Mouse (Mus musculus) CD4-positive, CD25-positive, alpha-beta regulatory T cell, adult 2 months (primary cell): ENCODE results near the gene Ppp1r9a.
"Not testable (repeated sequence)": the region's sequence is repeated elsewhere in the genome, so short reads cannot be mapped to it uniquely, and the experiment has no call there.

Source experiments
- DNase-seq: peaks from one replicate; pipeline ENCODE4 v3.0.0-alpha.2; 2012; ENCODE audit warnings: low read depth, low spot score

Gene Ppp1r9a

DNA sequence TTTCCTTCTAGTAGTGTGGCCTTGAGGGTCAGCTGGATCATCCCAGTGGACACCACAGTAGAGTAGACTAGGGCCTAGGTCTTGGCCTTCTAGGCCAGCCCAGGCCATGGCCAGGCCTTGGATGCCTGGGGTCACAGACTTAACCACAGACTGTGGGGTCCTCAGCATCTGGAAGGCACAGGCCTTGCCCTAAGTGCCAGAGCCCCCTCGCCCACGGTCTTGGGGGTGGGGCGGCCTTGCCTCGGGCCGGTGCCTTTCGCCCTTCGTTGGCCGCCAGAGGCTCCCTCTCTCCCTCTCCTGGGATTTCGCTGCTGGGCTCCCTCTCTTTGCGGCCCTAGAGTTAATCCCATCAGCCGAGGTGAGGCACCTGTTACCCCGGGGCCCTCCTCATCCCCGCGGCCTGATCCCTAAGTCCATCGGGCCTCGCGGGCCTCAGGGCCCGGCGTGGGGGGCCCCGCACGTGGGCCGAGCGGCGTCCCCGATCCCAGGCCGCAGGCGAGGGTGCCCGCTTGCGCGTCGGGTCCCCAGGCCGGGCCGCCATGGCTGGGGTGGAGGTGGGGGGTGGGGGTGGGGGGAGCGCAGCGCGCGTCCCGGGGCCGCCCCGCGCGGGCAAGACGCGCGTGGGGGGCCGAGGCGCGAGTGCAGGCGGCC is at the start of gene Ppp1r9a:
Ppp1r9a (plus strand) TSS at position 244 of the 651 bp plus-strand sequence.
- DNase-seq = no peak

GRCm38 (mm10) chr6:4855236-4855635 is 47.5 kb upstream of the Ppp1r9a start:
- DNase-seq = no peak

DNA sequence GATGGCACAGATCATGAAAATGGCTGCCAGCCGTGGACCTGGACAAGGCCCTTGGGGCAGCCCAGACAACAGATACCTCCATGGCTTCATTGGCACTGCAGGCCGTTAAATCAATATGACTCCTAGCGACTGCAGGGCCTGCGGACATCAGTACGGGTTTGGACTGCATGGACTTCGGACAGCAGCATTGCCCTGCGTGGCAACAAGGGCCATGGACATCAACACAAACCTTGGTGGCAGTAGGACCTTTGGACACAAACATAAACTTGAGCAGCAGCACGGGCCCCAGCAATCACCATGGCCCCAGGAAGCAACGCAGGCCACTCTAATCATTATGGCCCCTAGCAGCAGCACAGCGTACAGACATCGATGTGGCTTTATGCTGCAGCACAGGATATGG is 45.8 kb upstream of the Ppp1r9a start:
- no peak for DNase-seq

- no peak for DNase-seq
These were observed 18.4 kb upstream of the Ppp1r9a start for GRCm38 (mm10) chr6:4884316-4884715.

- DNase-seq = no peak
These were observed 13.2 kb upstream of the Ppp1r9a start for GRCm38 (mm10) chr6:4889544-4889943.

DNA sequence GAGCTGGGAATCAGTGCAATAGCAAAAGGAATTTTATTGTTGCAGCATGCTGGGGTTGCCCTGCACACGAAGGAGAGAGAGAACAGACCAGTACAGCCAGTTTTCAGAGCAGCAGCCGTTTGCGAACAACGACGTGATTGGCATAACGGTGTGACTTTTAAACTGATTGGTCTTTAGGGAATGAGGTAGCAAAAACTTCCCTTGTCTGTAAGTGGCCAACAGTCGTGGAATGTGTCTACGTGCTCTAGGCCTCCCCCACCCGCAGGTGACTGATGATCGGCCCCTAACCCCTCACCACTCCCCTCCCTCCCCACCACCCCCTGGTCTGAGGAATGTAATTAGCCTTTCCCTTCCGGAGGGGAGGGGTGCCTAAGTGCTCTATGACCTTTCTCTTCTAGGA is 10.3 kb upstream of the Ppp1r9a start:
- no peak for DNase-seq

- not testable (repeated sequence) for DNase-seq
These were observed 9.4 kb upstream of the Ppp1r9a start for GRCm38 (mm10) chr6:4893312-4893711.

GRCm38 (mm10) chr6:4899906-4900305 is 2.8 kb upstream of the Ppp1r9a start:
- no peak for DNase-seq

DNA sequence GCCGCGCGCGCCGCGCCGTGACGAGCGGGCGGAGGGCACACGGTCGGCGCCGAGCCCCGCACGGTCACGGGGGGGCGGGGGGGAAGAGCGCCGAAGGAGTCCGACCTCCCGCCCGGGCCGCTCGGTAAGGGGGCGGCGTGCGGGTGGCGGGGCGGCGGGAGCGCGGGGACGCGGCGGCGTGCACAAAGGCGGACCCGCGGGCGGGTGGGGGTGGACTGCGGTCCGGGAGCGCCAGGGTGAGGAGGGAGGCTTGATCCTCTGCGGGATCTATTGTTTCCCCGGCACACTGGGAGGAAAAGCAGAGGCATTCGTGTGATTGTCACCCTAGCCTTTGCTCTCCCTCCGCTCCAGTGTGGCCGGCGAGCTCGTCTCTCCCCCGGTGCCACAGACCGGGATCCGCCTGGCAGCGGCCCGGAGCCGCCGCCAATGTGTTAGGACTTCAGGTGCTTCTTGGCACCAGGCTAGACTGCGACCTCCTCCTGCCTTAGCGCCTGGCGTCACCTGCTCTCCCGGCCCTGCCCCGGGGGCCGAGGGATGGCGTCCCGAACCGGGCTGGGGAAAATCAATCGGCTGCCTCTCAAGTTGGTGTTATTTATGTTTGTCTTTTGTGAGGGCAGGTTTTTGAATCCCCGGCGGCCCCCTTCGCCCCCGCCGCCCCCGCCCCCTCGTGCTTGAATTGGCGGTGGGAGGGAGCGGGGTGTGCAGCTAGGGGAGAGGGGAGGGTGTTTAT is 773 bp downstream of the Ppp1r9a start:
- DNase-seq = no peak

- no peak for DNase-seq
These were observed 1.3 kb downstream of the Ppp1r9a start for GRCm38 (mm10) chr6:4904055-4904450.

- no peak for DNase-seq
These were observed 7.4 kb downstream of the Ppp1r9a start for GRCm38 (mm10) chr6:4910042-4910634.

GRCm38 (mm10) chr6:4918470-4918869 is 15.8 kb downstream of the Ppp1r9a start:
- no peak for DNase-seq

DNA sequence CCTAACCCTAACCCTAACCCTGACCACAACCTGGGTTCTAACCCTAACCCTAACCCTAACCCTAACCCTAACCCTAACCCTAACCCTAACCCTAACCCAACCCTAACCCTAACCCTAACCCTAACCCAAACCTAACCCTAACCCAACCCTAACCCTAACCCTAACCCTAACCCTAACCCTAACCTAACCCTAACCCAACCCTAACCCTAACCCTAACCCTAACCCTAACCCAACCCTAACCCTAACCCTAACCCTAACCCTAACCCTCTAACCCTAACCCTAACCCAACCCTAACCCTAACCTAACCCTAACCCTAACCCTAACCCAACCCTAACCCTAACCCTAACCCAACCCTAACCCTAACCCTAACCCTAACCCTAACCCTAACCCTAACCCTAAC is 21.1 kb downstream of the Ppp1r9a start:
- not testable (repeated sequence) for DNase-seq

GRCm38 (mm10) chr6:4925966-4926687 is 23.4 kb downstream of the Ppp1r9a start:
- no peak for DNase-seq

GRCm38 (mm10) chr6:4930321-4930720 is 27.6 kb downstream of the Ppp1r9a start:
- DNase-seq = no peak

GRCm38 (mm10) chr6:4938901-4939300 is 36.2 kb downstream of the Ppp1r9a start:
- DNase-seq = no peak

DNA sequence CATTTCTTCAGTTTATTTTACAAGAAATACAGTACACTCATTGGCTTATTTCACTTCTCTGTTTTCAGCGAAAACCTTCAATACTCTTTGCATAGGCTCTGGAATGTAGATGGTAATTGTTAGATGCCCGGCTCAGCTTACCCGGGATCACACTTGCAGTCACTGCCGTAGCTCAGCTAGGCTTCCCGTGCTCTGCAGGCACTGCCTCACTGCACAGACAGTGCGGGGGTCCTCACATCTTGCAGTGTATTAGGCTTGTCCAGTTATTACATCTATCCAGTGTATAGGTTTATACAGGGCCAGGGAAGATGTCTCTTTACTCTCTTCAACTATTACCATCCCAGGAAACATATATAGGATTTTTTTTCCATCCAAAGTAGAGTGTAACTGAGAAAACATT is 37.4 kb downstream of the Ppp1r9a start:
- no peak for DNase-seq

DNA sequence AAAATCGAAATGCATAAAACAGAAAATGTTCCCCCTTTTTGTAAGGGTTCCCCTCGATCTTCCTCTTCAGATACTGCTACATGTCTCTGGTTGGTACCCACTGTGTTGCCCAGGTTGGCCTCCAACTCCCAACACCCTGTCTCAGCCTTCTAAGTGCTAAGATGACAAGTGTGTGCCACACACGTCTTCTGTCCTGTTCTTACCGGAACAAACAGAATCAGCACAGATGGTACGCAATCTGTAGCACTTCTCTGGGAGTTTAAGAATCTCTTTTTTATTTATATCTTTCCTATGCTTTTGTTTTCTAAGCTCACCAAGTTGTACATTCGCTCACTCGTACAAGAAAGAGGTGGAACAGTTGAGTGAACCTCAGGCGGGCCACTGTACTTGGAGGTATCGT is 37.9 kb downstream of the Ppp1r9a start:
- no peak for DNase-seq

GRCm38 (mm10) chr6:4943821-4944220 is 41.1 kb downstream of the Ppp1r9a start:
- DNase-seq = no peak

DNA sequence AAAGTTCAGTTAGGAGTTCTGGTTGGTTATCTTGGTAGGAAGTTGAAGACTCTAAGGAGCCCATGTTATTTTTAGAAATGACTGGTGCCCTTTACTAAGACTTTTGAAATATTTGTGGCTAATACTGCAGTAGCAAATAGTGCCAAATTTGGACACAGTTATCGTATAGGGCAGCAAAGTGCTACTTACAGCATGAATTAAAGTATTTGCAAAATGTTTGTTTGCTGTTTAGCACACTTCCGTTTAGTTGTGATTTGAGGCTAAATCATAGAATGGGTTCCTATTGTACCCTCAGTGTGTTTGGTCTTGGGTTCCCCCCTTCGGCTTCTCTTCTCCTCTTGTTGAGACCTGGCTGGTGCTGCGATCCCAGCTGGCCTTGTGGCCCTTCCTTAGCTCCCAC is 45.3 kb downstream of the Ppp1r9a start:
- DNase-seq = no peak

DNA sequence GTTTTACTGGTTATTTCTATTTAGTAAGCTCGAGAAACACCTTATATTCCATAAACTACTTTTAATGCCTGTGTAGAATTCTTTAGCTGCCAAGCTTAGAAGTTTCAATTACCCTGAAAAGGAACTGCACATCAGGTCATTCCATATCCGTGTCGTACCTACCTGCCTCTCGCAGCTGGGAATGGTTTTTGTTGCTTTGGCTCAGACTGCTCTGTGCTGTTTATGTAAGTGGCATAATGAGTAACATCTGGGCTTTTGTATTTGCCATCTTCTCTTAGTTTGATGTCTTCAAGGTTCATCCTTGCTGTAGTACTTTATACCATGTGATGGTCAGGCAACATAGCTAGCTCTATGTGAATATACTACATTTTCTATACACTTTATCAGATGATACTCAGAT is 47.0 kb downstream of the Ppp1r9a start:
- no peak for DNase-seq

- DNase-seq = no peak
These were observed 50.5 kb downstream of the Ppp1r9a start for GRCm38 (mm10) chr6:4953028-4953719.
